Mouse (Mus musculus): ENCODE measurements around the gene Dapk1.

- TF ChIP-seq CTCF (IDR thresholded peaks at IDR 0.05; ENCODE audit: extremely low read depth, insufficient read depth, insufficient read length, insufficient replicate concordance) (no peak), POLR2A (IDR thresholded peaks at IDR 0.05; ENCODE audit: low read depth, low read length) (no peak)
These were observed 84.4 kb downstream of the Dapk1 start for GRCm38 (mm10) chr13:60686024-60686663.

All from spleen, adult 2 months (tissue).